Mouse (Mus musculus) effector memory CD4-positive, alpha-beta T cell, adult 5 months (primary cell): ENCODE results near the gene Mrps9. TPM values are rescaled to one million over a fixed set of nuclear protein-coding genes. Genes with fewer than 3 reads are reported as not detected.

Experiments used
- polyA plus RNA-seq: library from polyadenylated mRNA; unstranded; fragments of 100-300 nt; shearing (Covaris generic); gene quantifications from one replicate; pipeline ENCODE4 v1.2.1, GENCODE M21; 2017

The Mrps9 gene
- polyA plus RNA-seq: 42.1 TPM

DNA sequence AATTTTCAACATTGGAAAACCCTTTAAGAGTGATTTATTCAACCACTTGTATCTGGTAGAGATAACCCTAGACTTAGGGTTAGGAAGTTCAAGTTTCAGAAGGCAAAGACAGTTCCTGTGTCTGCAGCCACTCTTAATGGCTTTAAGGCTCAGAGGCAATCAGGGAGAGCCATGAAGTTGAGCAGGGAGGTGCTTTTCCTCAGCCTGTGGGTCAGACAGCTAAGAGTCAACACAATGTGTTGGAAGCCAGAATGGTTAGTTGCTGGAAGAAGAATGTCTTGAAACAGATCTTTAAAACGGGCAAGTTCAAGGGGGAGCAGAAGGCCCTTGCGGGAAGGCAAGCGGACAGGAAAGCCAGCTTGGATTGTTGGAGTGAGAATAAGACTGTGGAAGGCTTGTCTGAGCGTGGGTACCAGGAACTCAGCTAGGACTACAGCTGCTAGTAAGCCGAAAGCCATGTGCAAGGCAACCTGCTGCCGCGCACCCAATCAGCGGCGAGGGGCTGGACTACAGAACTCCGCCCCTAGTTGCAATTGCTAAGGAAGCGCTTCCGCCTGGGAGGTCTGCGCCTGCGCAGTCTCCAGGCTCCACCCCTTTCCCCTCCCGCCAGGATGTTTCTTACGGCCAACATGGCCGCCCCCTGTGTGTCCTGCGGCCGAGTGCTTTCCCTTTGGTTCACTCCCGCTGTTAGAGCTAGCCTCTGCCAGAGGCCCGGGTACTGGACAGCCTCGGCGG, at the start of gene Mrps9:
Gene Mrps9 (plus strand): TSS at position 571 of the 735 bp plus-strand sequence.

DNA sequence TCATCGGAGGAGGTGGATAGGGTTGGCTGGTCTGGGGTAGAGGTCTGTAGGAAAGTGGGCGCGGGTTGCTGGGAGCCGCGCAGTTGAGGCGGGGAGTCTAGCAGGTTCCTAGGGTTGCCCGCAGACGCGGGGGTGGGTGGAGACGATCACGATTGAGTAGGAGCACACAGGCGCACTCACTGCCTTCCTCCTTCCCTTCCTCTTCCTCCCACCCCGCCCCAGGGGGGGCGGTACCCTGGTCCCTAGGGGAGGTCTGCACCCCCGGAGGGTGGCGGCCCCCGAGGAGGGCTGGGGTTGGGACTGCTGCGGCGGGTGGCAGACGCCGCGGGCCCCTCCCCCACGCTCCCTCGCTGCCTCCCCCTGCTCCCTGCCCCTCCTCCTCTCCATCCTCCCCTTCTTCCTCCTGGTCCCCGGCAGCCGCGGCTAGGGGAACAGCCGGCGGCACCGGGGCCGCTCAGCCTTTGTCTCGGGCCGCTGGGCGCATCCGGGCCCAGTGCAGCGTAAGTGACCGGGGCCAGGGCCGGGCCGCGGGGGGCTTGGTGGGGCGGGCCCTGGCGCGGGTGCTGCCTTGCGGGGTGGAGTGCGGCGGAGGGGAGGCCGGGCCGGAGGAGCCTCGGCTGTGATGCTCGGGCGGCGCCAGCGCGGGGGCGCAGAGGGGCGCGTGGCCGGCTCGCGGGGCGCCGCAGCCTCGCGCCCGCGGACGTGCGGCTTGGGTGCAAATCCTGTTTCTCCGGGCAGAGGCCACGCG, 101.9 kb downstream of the Mrps9 start, which contains the start of gene Gpr45:
Gene Gpr45 (plus strand): TSS at position 139 of the 748 bp plus-strand sequence.

Other genes with a start within 250 kb of the Mrps9 start
- 0.06 TPM for gene Pou3f3, start 155.5 kb upstream of the Mrps9 start, polyA plus RNA-seq
- 0.75 TPM for gene Gpr45, start 101.6 kb downstream of the Mrps9 start, polyA plus RNA-seq
- 15.0 TPM for gene Tgfbrap1, start 247.4 kb downstream of the Mrps9 start, polyA plus RNA-seq
- 9.4 TPM for gene AI597479, start 247.5 kb downstream of the Mrps9 start, polyA plus RNA-seq